Mouse (Mus musculus) limb, embryonic 14.5 days (tissue): ENCODE data around the gene Psat1. TPM values are rescaled to one million over a fixed set of nuclear protein-coding genes. Genes with fewer than 3 reads are reported as not detected.
A peak's percentile ranks its signal among the peaks of the same experiment; 100 is the strongest.

Experiments used
- ATAC-seq: fragments of 200-750 bp; cut with Nextera tagmentation; 2 replicates; pipeline ENCODE4 v1.8.0; 2017; ENCODE audit warnings: low read depth, moderate number of reproducible peaks, moderate TSS enrichment; ENCODE audit not compliant: low FRiP score
- DNase-seq: peaks from one replicate; pipeline ENCODE4 v3.0.0-alpha.2; 2015; ENCODE audit warnings: low spot score
- H3K27ac ChIP-seq: fragments of 300-500 bp; sonication (generic); replicated peaks from 2 replicates; pipeline ENCODE4 v1.5.1; 2014; ENCODE audit warnings: low read depth, mild to moderate bottlenecking, low read length, moderate library complexity, mixed read lengths
- H3K27me3 ChIP-seq: fragments of 300-500 bp; sonication (generic); 2 replicates; pipeline ENCODE4 v1.6.1; 2014; ENCODE audit warnings: low read length, mixed read lengths; ENCODE audit not compliant: control insufficient read depth, insufficient read depth
- H3K36me3 ChIP-seq: fragments of 300-500 bp; sonication (generic); 2 replicates; pipeline ENCODE4 v1.6.1; 2014; ENCODE audit warnings: mild to moderate bottlenecking, low read length, moderate library complexity, mixed read lengths; ENCODE audit not compliant: control insufficient read depth, insufficient read depth
- H3K4me1 ChIP-seq: fragments of 300-500 bp; sonication (generic); 2 replicates; pipeline ENCODE4 v1.6.1; 2014; ENCODE audit warnings: antibody characterized with exemption, low read length, mixed read lengths; ENCODE audit not compliant: control insufficient read depth, insufficient read depth
- H3K4me2 ChIP-seq: fragments of 300-500 bp; sonication (generic); replicated peaks from 2 replicates; pipeline ENCODE4 v1.6.1; 2014; ENCODE audit warnings: low read depth, mild to moderate bottlenecking, low read length, moderate library complexity; ENCODE audit not compliant: severe bottlenecking
- H3K4me3 ChIP-seq: fragments of 300-500 bp; sonication (generic); replicated peaks from 2 replicates; pipeline ENCODE4 v1.5.1; 2014; ENCODE audit warnings: low read length
- H3K9ac ChIP-seq: fragments of 300-500 bp; sonication (generic); 2 replicates; pipeline ENCODE4 v1.6.1; 2014; ENCODE audit warnings: mild to moderate bottlenecking, low read depth, low read length, moderate library complexity; ENCODE audit not compliant: severe bottlenecking
- H3K9me3 ChIP-seq: fragments of 300-500 bp; sonication (generic); 2 replicates; pipeline ENCODE4 v1.6.1; 2016; ENCODE audit warnings: low read length; ENCODE audit not compliant: control insufficient read depth
- POLR2A ChIP-seq: fragments of 200-500 bp; IDR thresholded peaks from 2 replicates; pipeline ENCODE4 v1.8.0; 2012; ENCODE audit warnings: inconsistent platforms, mild to moderate bottlenecking, moderate library complexity, borderline replicate concordance; ENCODE audit not compliant: insufficient read depth, insufficient read length; ENCODE audit errors: extremely low read depth
- WGBS: fragments of 180-500 bp; shearing (Covaris S2); extraction: QIAGEN DNeasy Blood & Tissue Kit; methylation state at CpG from one replicate; pipeline ENCODE4 v1.1.7; 2014; 5-methylcytosine and 5-hydroxymethylcytosine counted together
- polyA plus RNA-seq, 2 experiments: library from polyadenylated mRNA; depleted of rRNA in 1 of 2; stranded (reverse) in 1 of 2; unstranded in 1 of 2; fragments of >200 nt; fragmentation: Nextera tagmentation in 1 of 2; extraction: Ambion mirVana in 1 of 2; gene quantifications; 2 replicates each; pipeline versions ENCODE4 v1.2.1 to v1.2.3; 2012 to 2014

Gene Psat1
- polyA plus RNA-seq, 2 experiments, result 71.5 to 119 TPM

GRCm38 (mm10) chr19:15924866-15925718 is 22.0 kb downstream of the Psat1 start:
- peak overlapping the region; percentile 45 for H3K4me3 ChIP-seq
- no peaks in the 10 kb centered on the region for H3K27me3 ChIP-seq
- H3K9me3 ChIP-seq, result no peaks in the 10 kb centered on the region
- peak overlapping the region; percentile 59 for H3K9ac ChIP-seq
- H3K36me3 ChIP-seq, result 0 out of 2 replicates have a peak, but pooled peaks cover 3% of the 10 kb centered on the region
- 0 out of 2 replicates have a peak, but pooled peaks have one; percentile 9 for TF ChIP-seq POLR2A
- H3K4me1 ChIP-seq, result peaks cover 19% of the 10 kb centered on the region
- ATAC-seq, result peak; percentile 96
- DNase-seq, result peak; percentile 95
- WGBS, result 4% methylated on average over 40 of the region's 43 CpGs
- H3K4me2 ChIP-seq, result peak overlapping the region; percentile 77
- H3K27ac ChIP-seq, result peak overlapping the region; percentile 89

- H3K4me2 ChIP-seq, result peak overlapping the region; percentile 77
- DNase-seq (peak; percentile 58), ATAC-seq (peak; percentile 36)
- peak overlapping the region; percentile 59 for H3K9ac ChIP-seq
- H3K27me3 ChIP-seq, result no peaks in the 10 kb centered on the region
- H3K4me3 ChIP-seq, result peak overlapping the region; percentile 45
- peaks cover 19% of the 10 kb centered on the region for H3K4me1 ChIP-seq
- 0 out of 2 replicates have a peak, but pooled peaks have one; percentile 25 for TF ChIP-seq POLR2A
- peak overlapping the region; percentile 89 for H3K27ac ChIP-seq
- H3K9me3 ChIP-seq, result no peaks in the 10 kb centered on the region
- under 1% methylated on average over 43 of the region's 46 CpGs for WGBS
- peaks cover 6% of the 10 kb centered on the region for H3K36me3 ChIP-seq
Observed at GRCm38 (mm10) chr19:15924181-15924865, 22.8 kb downstream of the Psat1 start.

- no peak for TF ChIP-seq POLR2A
- Histone ChIP-seq H3K27ac (no peak overlapping the region), H3K4me1 (peaks cover 19% of the 10 kb centered on the region), H3K4me2 (peak overlapping the region; percentile 77), H3K27me3 (no peaks in the 10 kb centered on the region), H3K9ac (0 out of 2 replicates have a peak overlapping the region, but pooled peaks have one; percentile 59), H3K36me3 (peaks cover 6% of the 10 kb centered on the region), H3K4me3 (peak overlapping the region; percentile 45), H3K9me3 (no peaks in the 10 kb centered on the region)
- peak; percentile 29 for DNase-seq
- 31% methylated on average over 9 of the region's 9 CpGs for WGBS
- no peak for ATAC-seq
Observed at GRCm38 (mm10) chr19:15923426-15923825, 23.7 kb downstream of the Psat1 start.

DNA sequence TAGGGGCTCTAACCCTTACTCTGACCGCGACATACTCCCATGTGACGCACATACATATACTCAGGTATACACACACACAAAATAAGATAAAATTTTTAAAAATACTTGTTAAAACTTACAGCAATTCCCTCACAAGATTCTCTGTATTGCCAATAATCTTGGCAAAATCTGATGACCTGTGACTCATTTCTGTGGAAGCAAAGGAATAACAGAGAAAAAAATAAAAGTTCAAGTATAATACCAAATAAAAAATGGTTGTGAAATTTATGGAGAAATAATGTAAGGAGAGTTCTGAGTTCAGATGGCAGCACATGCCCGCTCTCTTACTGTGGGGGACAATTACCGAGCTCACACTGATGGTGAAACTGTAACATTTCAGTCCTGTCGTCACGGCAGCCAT is 27.8 kb downstream of the Psat1 start:
- ATAC-seq, result no peak
- WGBS, result 94% methylated on average over 7 of the region's 7 CpGs
- no peaks in the 10 kb centered on the region for H3K27me3 ChIP-seq
- no peak overlapping the region for H3K4me3 ChIP-seq
- no peak for TF ChIP-seq POLR2A
- H3K4me1 ChIP-seq, result peaks cover 10% of the 10 kb centered on the region
- no peak overlapping the region for H3K4me2 ChIP-seq
- no peak for DNase-seq
- H3K9ac ChIP-seq, result no peak overlapping the region
- no peaks in the 10 kb centered on the region for H3K9me3 ChIP-seq
- peaks cover 19% of the 10 kb centered on the region for H3K36me3 ChIP-seq
- H3K27ac ChIP-seq, result no peak overlapping the region

DNA sequence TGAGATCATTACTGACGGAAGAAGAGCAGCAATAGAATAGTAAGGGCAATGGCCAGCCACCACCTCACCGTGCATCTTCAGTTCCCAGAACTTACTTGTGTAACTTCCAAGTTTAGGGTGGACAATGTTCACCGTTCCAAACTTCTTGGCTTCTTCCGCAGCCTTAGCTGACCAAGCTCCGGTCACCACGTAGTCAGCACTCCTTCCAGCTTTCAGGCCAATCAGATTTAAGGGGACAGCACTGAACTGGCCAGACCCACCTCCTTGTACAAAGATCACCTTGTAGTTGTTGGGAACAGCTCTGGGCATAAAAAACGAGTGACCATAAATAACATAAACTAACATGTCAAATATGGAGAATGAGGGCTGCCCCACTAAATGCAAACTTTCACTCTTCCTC is 29.0 kb downstream of the Psat1 start:
- H3K4me2 ChIP-seq, result no peak overlapping the region
- H3K9me3 ChIP-seq, result no peaks in the 10 kb centered on the region
- no peak overlapping the region for H3K9ac ChIP-seq
- peaks cover 26% of the 10 kb centered on the region for H3K36me3 ChIP-seq
- H3K4me1 ChIP-seq, result peaks cover under 1% of the 10 kb centered on the region; the same call in 1 of the 2 replicates
- 94% methylated on average over 7 of the region's 7 CpGs for WGBS
- no peak for TF ChIP-seq POLR2A
- no peak overlapping the region for H3K27ac ChIP-seq
- H3K4me3 ChIP-seq, result no peak overlapping the region
- ATAC-seq, result no peak
- no peaks in the 10 kb centered on the region for H3K27me3 ChIP-seq
- no peak for DNase-seq
